Mouse (Mus musculus) stomach, embryonic 15.5 days (tissue): Measurements from ENCODE around the gene Prx. TPM values are rescaled to one million over a fixed set of nuclear protein-coding genes. Genes with fewer than 3 reads are reported as not detected.

Experiments
- ATAC-seq: fragments of 200-750 bp; cut with Nextera tagmentation; 2 replicates; pipeline ENCODE4 v1.8.0; 2017; ENCODE audit warnings: low read depth, moderate number of reproducible peaks, moderate TSS enrichment; ENCODE audit not compliant: insufficient read depth, low FRiP score
- H3K27ac ChIP-seq: fragments of 300-500 bp; sonication (generic); 2 replicates; pipeline ENCODE4 v1.5.1; 2015; ENCODE audit warnings: mild to moderate bottlenecking, inconsistent platforms
- H3K27me3 ChIP-seq: fragments of 300-500 bp; sonication (generic); replicated peaks from 2 replicates; pipeline ENCODE4 v1.6.1; 2015; ENCODE audit warnings: inconsistent platforms
- H3K36me3 ChIP-seq: fragments of 300-500 bp; sonication (generic); 2 replicates; pipeline ENCODE4 v1.6.1; 2015; ENCODE audit warnings: inconsistent platforms
- H3K4me1 ChIP-seq: fragments of 300-500 bp; sonication (generic); 2 replicates; pipeline ENCODE4 v1.6.1; 2015; ENCODE audit warnings: inconsistent platforms
- H3K4me2 ChIP-seq: fragments of 300-500 bp; sonication (generic); 2 replicates; pipeline ENCODE4 v1.6.1; 2015; ENCODE audit warnings: mild to moderate bottlenecking, inconsistent platforms
- H3K4me3 ChIP-seq: fragments of 300-500 bp; sonication (generic); replicated peaks from 2 replicates; pipeline ENCODE4 v1.5.1; 2015; ENCODE audit warnings: inconsistent platforms
- H3K9ac ChIP-seq: fragments of 300-500 bp; sonication (generic); 2 replicates; pipeline ENCODE4 v1.6.1; 2015; ENCODE audit warnings: inconsistent platforms
- H3K9me3 ChIP-seq: fragments of 300-500 bp; sonication (generic); 2 replicates; pipeline ENCODE4 v1.6.1; 2016; ENCODE audit warnings: inconsistent platforms
- WGBS: fragments of 180-500 bp; shearing (Covaris S2); methylation state at CpG from one replicate; pipeline ENCODE4 v1.1.7; 2015; 5-methylcytosine and 5-hydroxymethylcytosine counted together
- polyA plus RNA-seq: library from polyadenylated mRNA; unstranded; fragments of >200 nt; fragmentation: Nextera tagmentation; extraction: Ambion mirVana; gene quantifications from 2 replicates; pipeline ENCODE4 v1.2.1, GENCODE M21; 2015

Prx gene
- 3.1 and 3.5 TPM in 2 replicates for polyA plus RNA-seq

GRCm38 (mm10) chr7:27499036-27499435 lies at the start of gene Prx:
Gene Prx (plus strand): TSS chr7:27499324.
- Histone ChIP-seq H3K4me2 (no peak within 1 kb of the TSS), H3K9me3 (no peaks in the 10 kb centered on the region), H3K27ac (no peak within 1 kb of the TSS), H3K4me1 (no peaks in the 10 kb centered on the region), H3K27me3 (no peaks in the 10 kb centered on the region), H3K36me3 (no peaks in the 10 kb centered on the region), H3K9ac (no peak within 1 kb of the TSS), H3K4me3 (no peak within 1 kb of the TSS)
- ATAC-seq = no peak
- 26% methylated on average over 3 of the region's 3 CpGs for WGBS

DNA sequence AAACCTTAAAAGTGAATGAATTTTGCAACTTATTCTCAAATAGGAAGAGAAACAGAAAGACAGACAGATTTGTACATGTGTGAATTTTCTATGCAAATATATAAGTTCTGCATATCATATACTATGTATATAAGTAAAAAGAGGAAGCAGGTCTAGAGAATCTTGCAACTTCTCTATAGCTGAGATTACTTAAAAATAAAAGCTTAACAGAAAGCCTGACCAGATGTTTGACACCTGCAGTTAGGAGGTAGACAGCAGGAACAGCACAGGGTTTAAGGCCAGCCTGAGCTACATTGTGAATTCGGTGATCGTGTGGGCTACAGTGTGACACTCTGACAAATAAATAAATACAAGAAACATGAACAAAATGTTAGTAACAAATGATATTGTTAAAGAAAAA lies 47.8 kb upstream of the Prx start:
- 91% methylated on average over 2 of the region's 2 CpGs for WGBS
- no peak overlapping the region for H3K27ac ChIP-seq
- peaks cover 9% of the 10 kb centered on the region for H3K27me3 ChIP-seq
- ATAC-seq = no peak
- no peaks in the 10 kb centered on the region for H3K36me3 ChIP-seq
- no peaks in the 10 kb centered on the region for H3K9me3 ChIP-seq
- H3K9ac ChIP-seq = no peak overlapping the region
- H3K4me3 ChIP-seq = no peak overlapping the region
- H3K4me2 ChIP-seq = no peak overlapping the region
- H3K4me1 ChIP-seq = peaks cover 13% of the 10 kb centered on the region

DNA sequence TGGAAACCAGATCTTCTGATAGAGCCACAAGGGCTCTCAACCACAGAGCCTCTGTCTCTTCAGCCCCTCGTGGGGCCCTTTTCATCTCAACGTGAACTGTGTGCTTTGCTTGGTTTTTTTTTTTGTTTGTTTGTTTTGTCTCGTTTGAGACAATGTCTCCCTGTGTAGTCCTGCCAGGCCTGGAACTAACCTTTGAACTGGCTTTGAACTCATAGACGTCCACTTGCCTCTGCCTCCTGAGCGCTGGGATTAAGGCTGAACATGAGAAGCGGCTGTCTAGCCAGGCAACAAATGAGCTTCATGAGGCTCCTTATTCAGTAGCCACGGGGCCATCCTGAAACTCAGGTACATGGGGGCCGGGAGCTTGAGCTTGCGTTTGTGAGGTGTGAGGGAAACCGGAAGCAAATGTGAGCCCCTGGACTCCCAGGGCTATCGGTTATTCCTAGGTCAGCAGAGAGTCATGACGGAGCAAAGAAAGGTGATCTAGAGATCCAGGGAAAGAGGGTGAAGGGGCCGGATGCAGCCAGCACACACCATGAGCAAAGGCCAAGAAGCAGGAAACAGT lies 46.8 kb upstream of the Prx start:
- Histone ChIP-seq H3K4me1 (peaks cover 8% of the 10 kb centered on the region; the same call in 1 of the 2 replicates), H3K9ac (no peak overlapping the region), H3K9me3 (no peaks in the 10 kb centered on the region), H3K4me3 (no peak overlapping the region), H3K27ac (no peak overlapping the region), H3K27me3 (peaks cover 2% of the 10 kb centered on the region; the same call in 1 of the 2 replicates), H3K4me2 (no peak overlapping the region), H3K36me3 (no peaks in the 10 kb centered on the region)
- WGBS = 58% methylated on average over 13 of the region's 13 CpGs
- ATAC-seq = no peak

GRCm38 (mm10) chr7:27454461-27455121 lies 44.5 kb upstream of the Prx start:
- 64% methylated on average over 10 of the region's 10 CpGs for WGBS
- no peaks in the 10 kb centered on the region for H3K4me1 ChIP-seq
- H3K4me3 ChIP-seq = no peak overlapping the region
- peak; percentile 57; the same call in 1 of the 2 replicates for ATAC-seq
- no peak overlapping the region for H3K27ac ChIP-seq
- no peaks in the 10 kb centered on the region for H3K9me3 ChIP-seq
- H3K9ac ChIP-seq = no peak overlapping the region
- no peaks in the 10 kb centered on the region for H3K36me3 ChIP-seq
- H3K27me3 ChIP-seq = no peaks in the 10 kb centered on the region
- no peak overlapping the region for H3K4me2 ChIP-seq

DNA sequence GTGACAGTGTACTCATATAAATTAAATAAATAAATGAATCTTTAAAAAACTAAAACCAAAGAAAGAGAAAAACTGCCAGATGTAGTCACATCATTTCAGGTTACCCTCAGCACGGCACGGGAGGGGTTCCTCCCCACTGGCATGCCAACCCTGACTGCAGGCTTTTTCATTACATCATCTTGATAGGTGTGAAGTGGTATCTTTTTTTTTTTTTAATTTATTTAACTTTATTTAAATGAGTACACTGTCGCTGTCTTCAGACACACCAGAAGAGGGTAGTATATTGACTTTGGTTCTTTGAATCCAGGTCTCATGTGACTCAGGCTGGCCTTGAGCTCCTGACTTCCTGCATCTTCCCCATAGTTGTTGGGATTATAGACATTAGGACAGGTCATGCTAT lies 43.9 kb upstream of the Prx start:
- Histone ChIP-seq H3K27ac (no peak overlapping the region), H3K27me3 (no peaks in the 10 kb centered on the region), H3K4me1 (no peaks in the 10 kb centered on the region), H3K9me3 (no peaks in the 10 kb centered on the region), H3K36me3 (no peaks in the 10 kb centered on the region), H3K4me3 (no peak overlapping the region), H3K9ac (no peak overlapping the region), H3K4me2 (no peak overlapping the region)
- WGBS = 81% methylated on average over 3 of the region's 3 CpGs
- no peak for ATAC-seq

DNA sequence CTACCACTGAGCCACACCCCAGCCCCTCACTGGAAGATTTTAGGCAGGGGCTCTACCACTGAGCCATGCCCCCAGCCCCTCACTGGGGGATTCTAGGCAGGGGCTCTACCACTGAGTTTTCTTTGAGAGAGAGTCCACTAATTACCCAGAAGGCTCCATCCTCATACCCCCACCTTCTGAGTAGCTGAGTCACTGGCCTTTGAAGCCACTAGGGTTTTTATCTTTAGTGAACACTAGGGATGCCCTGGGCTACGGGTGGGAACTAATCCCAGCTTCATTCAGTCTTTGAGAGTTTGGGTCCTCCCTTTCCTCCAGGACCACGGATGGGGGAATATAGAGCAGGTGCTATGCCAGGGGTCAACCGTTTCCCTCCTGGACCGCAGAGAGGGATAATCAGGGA lies 40.5 kb upstream of the Prx start:
- Histone ChIP-seq H3K4me3 (no peak overlapping the region), H3K9ac (no peak overlapping the region), H3K9me3 (no peaks in the 10 kb centered on the region), H3K27ac (no peak overlapping the region), H3K36me3 (no peaks in the 10 kb centered on the region), H3K4me1 (no peaks in the 10 kb centered on the region), H3K4me2 (no peak overlapping the region), H3K27me3 (no peaks in the 10 kb centered on the region)
- 86% methylated on average over 4 of the region's 4 CpGs for WGBS
- ATAC-seq = no peak

DNA sequence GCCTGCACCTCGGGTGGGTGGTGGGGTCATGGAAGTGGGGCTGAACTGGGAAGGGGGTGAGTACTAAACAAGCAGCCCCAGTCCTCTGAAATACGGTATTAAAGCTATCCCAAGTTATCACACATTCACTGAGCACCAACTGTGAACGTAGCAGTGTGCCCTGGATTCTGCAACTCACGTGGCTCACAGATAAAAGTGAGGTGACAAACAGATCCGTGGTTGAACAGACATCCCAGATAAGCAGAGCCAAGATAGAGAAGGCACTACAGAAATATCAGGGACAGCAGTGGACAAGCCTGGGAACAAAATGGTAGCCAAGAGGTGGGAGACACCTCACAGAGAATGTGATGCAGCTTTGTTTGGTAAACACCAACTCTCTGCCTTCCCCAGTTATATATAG lies 39.5 kb upstream of the Prx start:
- no peak overlapping the region for H3K4me2 ChIP-seq
- H3K4me3 ChIP-seq = no peak overlapping the region
- no peak overlapping the region for H3K9ac ChIP-seq
- H3K4me1 ChIP-seq = no peaks in the 10 kb centered on the region
- H3K27ac ChIP-seq = no peak overlapping the region
- 84% methylated on average over 5 of the region's 5 CpGs for WGBS
- no peaks in the 10 kb centered on the region for H3K36me3 ChIP-seq
- no peak; the same call in 1 of the 2 replicates for ATAC-seq
- no peaks in the 10 kb centered on the region for H3K27me3 ChIP-seq
- H3K9me3 ChIP-seq = no peaks in the 10 kb centered on the region

GRCm38 (mm10) chr7:27460477-27460876 lies 38.6 kb upstream of the Prx start:
- Histone ChIP-seq H3K9me3 (no peaks in the 10 kb centered on the region), H3K36me3 (no peaks in the 10 kb centered on the region), H3K4me3 (no peak overlapping the region), H3K9ac (no peak overlapping the region), H3K27ac (no peak overlapping the region), H3K4me2 (no peak overlapping the region), H3K27me3 (no peaks in the 10 kb centered on the region), H3K4me1 (no peaks in the 10 kb centered on the region)
- ATAC-seq = no peak
- 70% methylated on average over 6 of the region's 6 CpGs for WGBS

DNA sequence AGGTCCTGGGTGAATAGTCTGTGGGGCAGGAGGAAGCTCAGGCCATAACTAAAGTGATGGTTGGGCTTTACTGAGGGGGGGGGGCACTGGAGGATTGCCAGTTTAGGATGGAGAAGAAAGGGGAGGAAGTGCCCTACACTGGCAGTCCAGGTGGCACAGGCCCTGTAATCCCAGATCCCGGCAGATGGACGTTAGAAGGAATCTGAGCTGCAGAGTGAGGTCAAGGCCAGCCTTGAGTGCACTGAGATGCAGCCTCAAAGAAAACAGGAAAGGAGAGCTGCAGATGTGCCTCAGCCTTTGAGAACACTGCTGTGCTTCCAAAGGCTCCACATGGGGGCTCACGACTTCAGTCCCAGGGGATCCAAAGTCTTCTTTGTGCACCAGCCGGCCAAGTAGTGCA lies 31.5 kb upstream of the Prx start:
- no peaks in the 10 kb centered on the region for H3K36me3 ChIP-seq
- H3K4me3 ChIP-seq = no peak overlapping the region
- H3K9me3 ChIP-seq = no peaks in the 10 kb centered on the region
- WGBS = 27% methylated on average over 4 of the region's 4 CpGs
- H3K27me3 ChIP-seq = no peaks in the 10 kb centered on the region
- ATAC-seq = no peak
- no peak overlapping the region for H3K4me2 ChIP-seq
- H3K4me1 ChIP-seq = no peaks in the 10 kb centered on the region
- H3K27ac ChIP-seq = no peak overlapping the region
- no peak overlapping the region for H3K9ac ChIP-seq

DNA sequence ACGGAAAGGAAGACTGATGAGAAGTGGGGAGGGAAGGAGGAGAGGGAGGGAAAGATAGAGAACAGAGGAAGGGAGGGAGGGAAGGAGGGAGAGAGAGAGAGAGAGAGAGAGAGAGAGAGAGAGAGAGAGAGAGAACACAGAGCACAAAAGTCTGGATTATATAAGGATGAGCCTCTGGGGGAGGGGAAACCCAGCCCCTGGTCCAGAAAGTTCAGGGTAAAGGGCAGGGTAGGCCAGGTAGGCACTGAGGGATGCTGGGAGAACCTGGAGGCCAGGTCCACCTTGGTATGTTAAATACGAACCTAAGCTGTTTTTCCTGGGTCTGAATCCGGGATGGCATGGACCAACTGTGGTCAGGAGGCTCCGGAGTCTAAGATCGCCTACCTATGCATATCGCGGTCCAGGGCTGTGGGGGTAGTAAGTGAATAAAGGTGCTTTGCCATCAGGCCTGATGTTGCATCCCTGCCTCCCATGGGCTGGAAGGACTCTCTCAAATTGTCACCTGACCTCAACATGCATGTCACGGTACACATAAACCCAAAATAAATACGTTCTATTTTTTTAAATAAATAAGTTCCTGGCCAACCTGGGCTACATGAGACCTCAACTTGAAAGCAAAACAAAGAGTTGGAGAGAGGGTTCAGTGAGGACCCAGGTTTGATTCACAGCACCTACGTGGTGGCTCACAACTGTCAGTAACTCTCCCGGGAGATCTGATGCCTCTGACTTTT lies 27.6 kb upstream of the Prx start:
- no peaks in the 10 kb centered on the region for H3K9me3 ChIP-seq
- peaks cover 3% of the 10 kb centered on the region; the same call in 1 of the 2 replicates for H3K36me3 ChIP-seq
- H3K27ac ChIP-seq = 0 out of 2 replicates have a peak overlapping the region, but pooled peaks have one; percentile 97
- 89% methylated on average over 11 of the region's 11 CpGs for WGBS
- no peak overlapping the region for H3K4me2 ChIP-seq
- H3K9ac ChIP-seq = no peak overlapping the region
- ATAC-seq = no peak
- no peaks in the 10 kb centered on the region for H3K27me3 ChIP-seq
- no peak overlapping the region for H3K4me3 ChIP-seq
- peaks cover 12% of the 10 kb centered on the region; the same call in 1 of the 2 replicates for H3K4me1 ChIP-seq

GRCm38 (mm10) chr7:27472596-27472995 lies 26.5 kb upstream of the Prx start:
- no peak for ATAC-seq
- peaks cover 8% of the 10 kb centered on the region for H3K36me3 ChIP-seq
- H3K27ac ChIP-seq = peak overlapping the region; percentile 97
- peak overlapping the region; percentile 88 for H3K4me3 ChIP-seq
- peaks cover 13% of the 10 kb centered on the region; the same call in 1 of the 2 replicates for H3K4me1 ChIP-seq
- H3K27me3 ChIP-seq = no peaks in the 10 kb centered on the region
- 21% methylated on average over 7 of the region's 7 CpGs for WGBS
- H3K4me2 ChIP-seq = peak overlapping the region; percentile 60
- no peak overlapping the region for H3K9ac ChIP-seq
- no peaks in the 10 kb centered on the region for H3K9me3 ChIP-seq
